Mouse (Mus musculus) gastrocnemius, adult 18-20 months (tissue): ENCODE results near the gene Spon2. TPM values are rescaled to one million over a fixed set of nuclear protein-coding genes. Genes with fewer than 3 reads are reported as not detected.

Experiments
- DNase-seq: peaks from one replicate; pipeline ENCODE4 v3.0.0; 2021; ENCODE audit warnings: low spot score
- long read RNA-seq, 2 experiments: library from polyadenylated mRNA; stranded (forward); transcript quantifications; one replicate each; pipeline ENCODE4 v2.0.0; 2021
- total RNA-seq, 2 experiments: library from RNA; stranded (reverse); gene quantifications; 2 replicates each; pipeline ENCODE4 v1.2.3; 2021

The Spon2 gene
- 1 to 10 TPM; 1.5 to 1.6 TPM for total RNA-seq
- long read RNA-seq, experiment 1, partial matches to known transcripts, result 0 of 2 reads
- long read RNA-seq, experiment 1, other reads (novel, unspliced or antisense), result 0 of 2 reads
- long read RNA-seq, experiment 2, partial matches to known transcripts, result 0 of 4 reads
- long read RNA-seq, experiment 2, other reads (novel, unspliced or antisense), result 0 of 4 reads

GRCm38 (mm10) chr5:33218081-33218480, at the start of gene Spon2:
TSS of gene Spon2 (minus strand) at chr5:33218455.
- DNase-seq, result no peak

- no peak for DNase-seq
These were observed 36.2 kb upstream of the Spon2 start for GRCm38 (mm10) chr5:33254416-33254815.

- DNase-seq, result no peak
These were observed 29.9 kb upstream of the Spon2 start for GRCm38 (mm10) chr5:33248186-33248585.

- peak; percentile 34 for DNase-seq
These were observed 29.1 kb upstream of the Spon2 start for GRCm38 (mm10) chr5:33247387-33247786.

- DNase-seq, result peak; percentile 79
These were observed 27.4 kb upstream of the Spon2 start for GRCm38 (mm10) chr5:33245701-33246100.

GRCm38 (mm10) chr5:33244377-33244920, 26.2 kb upstream of the Spon2 start:
- DNase-seq, result no peak

GRCm38 (mm10) chr5:33239934-33240333, 21.7 kb upstream of the Spon2 start:
- no peak for DNase-seq

GRCm38 (mm10) chr5:33239111-33239714, 21.0 kb upstream of the Spon2 start:
- no peak for DNase-seq

GRCm38 (mm10) chr5:33238256-33238645, 20.0 kb upstream of the Spon2 start:
- no peak for DNase-seq

- peak; percentile 36 for DNase-seq
These were observed 19.5 kb upstream of the Spon2 start for GRCm38 (mm10) chr5:33237600-33238255.

GRCm38 (mm10) chr5:33234391-33235031, 16.3 kb upstream of the Spon2 start:
- no peak for DNase-seq

GRCm38 (mm10) chr5:33232791-33233190, 14.5 kb upstream of the Spon2 start:
- no peak for DNase-seq

GRCm38 (mm10) chr5:33230285-33230684, 12.0 kb upstream of the Spon2 start:
- no peak for DNase-seq

GRCm38 (mm10) chr5:33228428-33228827, 10.2 kb upstream of the Spon2 start:
- peak; percentile 51 for DNase-seq

- DNase-seq, result no peak
These were observed 7.4 kb upstream of the Spon2 start for GRCm38 (mm10) chr5:33225673-33226072.

GRCm38 (mm10) chr5:33224491-33224890, 6.2 kb upstream of the Spon2 start:
- no peak for DNase-seq

GRCm38 (mm10) chr5:33222841-33223744, 4.8 kb upstream of the Spon2 start:
- DNase-seq, result no peak

- no peak for DNase-seq
These were observed 4.1 kb upstream of the Spon2 start for GRCm38 (mm10) chr5:33222389-33222788.

GRCm38 (mm10) chr5:33220350-33221044, 2.2 kb upstream of the Spon2 start:
- DNase-seq, result peak; percentile 80

- no peak for DNase-seq
These were observed 1.6 kb upstream of the Spon2 start for GRCm38 (mm10) chr5:33219831-33220230.
